Mouse (Mus musculus) urinary bladder, postnatal 36 days (tissue): Measurements from ENCODE around the gene Ier3.

Experiments
- DNase-seq, 2 experiments: peaks; one replicate each; pipeline ENCODE4 v3.0.0; 2022; ENCODE audit warnings: low spot score in 2 of 2, mixed read lengths in 1 of 2

The Ier3 gene

DNA sequence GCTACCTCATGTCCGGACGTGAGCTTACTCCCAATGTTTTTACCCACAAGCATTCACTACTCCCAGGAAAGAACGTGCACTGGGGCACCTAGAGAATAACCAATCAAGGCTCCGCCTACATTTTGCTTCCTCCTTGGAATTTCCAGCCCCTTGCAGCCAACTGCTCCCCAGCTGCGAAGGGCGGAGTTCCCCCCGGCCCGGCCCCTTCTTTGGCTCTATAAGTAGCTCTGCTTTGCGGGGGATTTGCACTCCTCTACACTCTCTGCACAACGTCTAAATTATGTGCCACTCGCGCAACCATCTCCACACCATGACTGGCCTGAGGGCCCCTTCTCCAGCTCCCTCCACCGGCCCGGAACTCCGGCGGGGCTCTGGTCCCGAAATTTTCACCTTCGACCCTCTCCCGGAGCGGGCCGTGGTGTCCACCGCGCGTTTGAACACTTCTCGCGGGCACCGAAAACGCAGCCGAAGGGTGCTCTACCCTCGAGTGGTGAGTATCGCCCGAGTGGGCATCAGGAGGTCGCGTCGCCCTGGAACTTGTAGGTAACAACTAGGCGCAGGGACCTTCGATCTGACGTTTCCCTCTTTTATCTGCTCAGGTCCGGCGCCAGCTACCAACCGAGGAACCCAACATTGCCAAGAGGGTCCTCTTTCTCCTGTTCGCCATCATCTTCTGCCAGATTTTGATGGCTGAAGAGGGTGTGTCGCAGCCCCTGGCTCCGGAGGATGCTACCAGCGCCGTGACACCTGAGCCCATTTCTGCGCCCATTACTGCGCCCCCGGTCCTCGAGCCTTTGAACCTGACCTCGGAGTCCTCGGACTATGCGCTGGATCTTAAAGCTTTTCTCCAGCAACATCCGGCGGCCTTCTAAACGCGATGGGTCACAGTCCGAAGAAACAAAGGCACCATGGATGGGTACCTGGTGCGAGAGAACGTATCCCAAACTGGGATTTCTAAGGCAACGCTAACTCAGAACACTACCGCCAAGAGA, at the start of gene Ier3:
Ier3 (plus strand) TSS at position 246 of the 992 bp plus-strand sequence.
- DNase-seq = peak; percentile 90 to 91

DNA sequence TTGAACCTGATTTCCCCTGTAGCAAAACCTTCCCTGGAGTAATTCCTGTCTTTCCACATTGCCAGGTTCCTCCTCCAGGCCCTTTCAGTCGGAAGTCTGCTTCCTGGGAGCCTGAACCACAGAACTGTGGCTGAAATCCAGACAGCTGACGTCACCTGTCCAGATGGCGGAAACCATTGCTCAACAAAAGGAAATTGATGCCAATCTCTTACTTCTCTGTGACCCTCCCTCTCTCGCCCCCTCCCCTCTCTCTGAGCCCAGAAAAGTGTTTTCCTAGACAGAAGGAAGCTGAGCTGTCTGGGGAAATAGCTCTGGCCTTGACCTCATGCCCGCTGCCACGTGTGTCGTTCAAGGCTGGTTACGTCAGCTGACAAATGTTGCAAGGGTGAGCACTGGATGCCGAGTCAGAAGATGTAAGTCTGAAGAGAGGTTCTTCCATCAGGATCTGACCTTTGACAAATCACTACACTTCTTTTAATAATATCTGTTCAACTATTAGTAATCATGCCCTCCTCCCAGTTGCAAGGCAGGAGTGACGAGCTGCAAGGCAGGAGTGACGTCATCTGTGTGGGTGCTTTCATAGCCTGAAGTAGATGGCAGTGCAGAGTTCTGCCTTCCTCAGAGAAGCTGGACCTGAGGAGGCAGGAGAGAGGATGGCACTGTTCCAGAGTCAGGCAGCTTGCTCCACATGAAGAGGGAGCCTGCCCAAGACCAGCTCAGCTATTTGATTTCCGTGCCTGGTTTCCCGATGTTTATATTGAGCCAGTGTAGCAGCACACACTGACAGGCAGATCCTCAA, 44.5 kb upstream of the Ier3 start:
- DNase-seq = peak; percentile 55 to 80

DNA sequence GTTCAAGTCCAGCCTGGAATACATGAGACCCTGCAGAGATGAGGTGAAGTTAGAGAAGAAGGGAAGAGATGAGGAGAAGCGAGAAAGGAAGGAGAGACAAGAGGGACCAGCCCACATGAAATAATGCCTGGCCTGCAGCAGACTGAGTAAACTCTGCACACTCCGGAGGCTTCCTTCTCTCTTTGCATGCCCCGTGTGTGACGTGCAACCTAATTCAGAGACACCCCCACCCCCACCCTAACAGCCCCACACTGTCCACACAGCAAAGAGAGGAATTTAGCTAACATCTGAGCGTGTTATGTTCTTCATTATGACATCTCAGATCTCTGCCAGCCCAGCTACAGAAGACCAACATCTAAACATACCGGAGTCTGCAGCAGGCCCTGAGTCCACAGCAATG, 42.5 kb upstream of the Ier3 start:
- DNase-seq = no peak

DNA sequence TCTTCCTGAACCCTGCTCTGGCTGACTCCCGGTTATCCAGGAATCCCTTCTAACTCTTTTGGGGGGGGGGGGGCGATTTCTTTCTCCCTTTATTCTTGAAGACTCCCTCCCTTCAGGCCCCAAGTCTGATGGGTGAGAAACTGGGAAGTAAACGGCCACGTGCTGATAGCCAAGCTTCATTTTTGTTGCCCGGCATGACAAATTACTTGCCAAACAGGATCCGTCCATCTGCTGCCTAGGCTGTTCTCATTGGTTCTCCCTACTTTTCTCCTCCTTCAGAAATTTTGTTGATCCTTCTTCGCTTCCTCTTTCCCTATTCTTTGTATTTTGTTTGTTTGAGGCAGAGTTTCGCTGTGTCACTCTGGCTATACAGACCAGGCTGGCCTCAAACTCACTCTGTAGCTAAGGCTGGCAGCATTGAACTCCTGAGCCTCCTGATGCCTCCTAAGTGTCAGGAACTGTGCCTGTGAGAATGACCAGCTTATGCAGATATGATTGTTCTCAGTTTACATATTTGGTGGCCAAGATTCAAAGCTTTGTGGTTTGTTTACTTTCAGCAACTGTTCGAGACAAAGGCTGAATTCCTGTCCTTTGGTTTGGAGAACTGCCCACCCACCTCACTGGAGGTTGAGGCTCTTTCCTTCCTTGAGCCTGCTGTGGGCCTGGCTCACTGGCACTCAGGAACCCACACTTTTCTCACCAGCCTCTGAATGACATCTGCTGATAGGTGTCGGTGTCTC, 41.8 kb upstream of the Ier3 start:
- no peak for DNase-seq

DNA sequence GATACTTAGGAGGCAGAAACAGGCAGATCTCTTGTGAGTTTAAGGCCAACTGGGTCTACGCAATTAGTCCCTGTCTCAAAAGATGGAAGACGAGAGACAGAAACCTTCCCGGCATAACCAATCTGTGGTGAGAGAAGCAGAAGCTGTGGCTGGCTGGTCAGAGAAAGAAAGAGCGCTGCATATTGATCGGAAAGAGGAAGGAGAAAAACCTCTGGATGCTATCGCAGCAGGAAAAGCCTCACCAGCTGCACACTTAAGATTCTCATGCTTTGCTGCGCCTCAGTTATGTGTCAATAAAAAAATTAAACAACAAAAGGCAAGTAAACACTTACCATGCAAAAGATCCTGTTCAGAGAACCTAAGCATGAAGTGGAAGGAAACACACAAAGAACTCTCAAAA, 41.1 kb upstream of the Ier3 start:
- DNase-seq = no peak

DNA sequence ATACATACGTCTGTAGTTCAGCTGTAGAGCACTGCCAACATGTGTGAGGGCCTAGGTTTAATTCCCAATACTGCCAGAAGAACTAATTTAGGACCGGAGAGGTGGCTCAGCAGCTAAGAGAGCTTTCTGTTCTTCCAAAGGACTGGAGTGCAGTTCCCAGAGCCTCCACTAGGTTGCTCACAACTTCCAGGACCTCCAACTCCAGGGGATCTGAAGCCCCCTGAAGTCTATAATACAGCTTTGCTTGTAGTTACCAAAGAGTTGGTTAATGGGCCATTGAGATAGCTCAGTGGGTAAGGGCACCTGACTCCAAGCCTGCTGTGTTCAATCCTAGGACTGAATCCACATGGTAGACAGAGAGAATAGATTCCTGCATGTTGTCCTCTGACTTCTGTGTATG, 39.1 kb upstream of the Ier3 start:
- DNase-seq = no peak

DNA sequence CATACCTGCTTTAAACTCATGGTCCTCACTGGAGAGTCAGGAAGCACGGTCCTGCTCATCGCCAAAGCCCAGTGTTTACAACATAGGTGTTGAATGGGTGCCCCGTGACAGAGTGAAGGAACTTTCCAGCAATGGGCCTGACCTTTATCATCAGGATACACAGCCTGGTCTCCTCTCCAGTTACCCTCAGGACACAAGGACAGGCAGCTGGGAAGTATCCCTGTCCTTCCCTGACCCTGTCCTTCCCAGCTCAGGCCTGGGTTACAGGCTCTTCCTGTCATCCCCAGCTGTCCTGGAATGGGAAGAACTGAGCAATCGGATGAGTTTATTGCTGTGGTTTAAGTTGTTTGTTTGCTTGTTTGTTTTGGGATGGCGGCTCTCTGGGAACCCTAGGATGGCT, 38.6 kb upstream of the Ier3 start:
- DNase-seq = no peak

DNA sequence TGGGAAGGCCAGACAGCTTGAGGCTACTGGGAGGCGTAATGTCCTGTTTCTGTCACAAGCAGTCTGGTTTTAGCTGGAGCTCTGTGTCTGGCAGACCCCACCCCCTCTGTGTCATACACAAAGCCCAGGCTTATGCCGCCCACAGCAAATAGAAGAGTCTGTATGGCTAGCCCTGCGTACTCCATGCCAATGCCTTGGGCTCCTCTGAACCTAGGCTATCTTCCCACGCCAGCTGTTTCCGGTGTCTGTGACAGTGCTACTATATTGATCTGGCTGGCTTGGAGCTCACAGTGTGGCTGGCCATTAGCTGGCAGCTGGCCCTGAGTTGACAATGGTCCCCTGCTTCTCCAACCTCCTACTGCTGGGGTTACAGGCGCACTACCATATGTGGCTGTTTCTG, 37.5 kb upstream of the Ier3 start:
- DNase-seq = no peak

DNA sequence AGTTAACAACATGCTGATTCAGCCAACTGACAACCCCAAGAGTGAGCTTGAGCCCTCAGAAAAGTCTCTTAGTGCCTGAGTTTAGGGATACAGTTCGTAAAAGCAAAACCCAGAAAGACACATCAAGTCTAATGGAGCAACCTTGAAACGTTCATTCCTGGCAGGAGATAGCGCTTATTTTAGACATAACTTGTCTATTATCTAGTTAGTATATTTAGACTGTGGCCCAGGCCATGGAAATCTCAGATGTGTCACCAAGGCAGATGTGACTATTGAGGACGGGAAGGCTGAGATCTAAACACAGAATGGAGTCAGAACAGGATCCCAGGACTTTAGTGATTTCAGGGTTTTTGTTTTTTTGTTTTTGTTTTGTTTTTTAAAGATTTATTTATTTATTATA, 36.3 kb upstream of the Ier3 start:
- DNase-seq = no peak

DNA sequence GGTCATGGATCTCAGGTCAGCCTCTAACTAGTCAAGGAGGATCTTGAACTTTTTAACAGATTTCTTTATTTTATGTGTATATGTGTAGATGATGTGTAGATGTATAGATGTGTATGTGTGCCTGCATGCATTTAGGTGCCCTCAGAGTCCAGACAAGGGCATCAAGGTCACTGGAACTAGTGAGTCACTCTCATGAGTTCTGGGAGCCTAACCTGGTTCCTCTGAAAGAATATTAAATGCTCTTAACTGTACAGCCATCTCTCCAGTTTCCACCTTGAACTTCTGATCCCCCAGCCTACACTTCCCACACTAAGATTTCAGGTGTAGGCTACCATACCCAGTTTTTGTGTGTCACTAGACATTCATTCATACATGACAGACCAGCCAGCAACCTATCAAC, 34.0 kb upstream of the Ier3 start:
- DNase-seq = no peak

DNA sequence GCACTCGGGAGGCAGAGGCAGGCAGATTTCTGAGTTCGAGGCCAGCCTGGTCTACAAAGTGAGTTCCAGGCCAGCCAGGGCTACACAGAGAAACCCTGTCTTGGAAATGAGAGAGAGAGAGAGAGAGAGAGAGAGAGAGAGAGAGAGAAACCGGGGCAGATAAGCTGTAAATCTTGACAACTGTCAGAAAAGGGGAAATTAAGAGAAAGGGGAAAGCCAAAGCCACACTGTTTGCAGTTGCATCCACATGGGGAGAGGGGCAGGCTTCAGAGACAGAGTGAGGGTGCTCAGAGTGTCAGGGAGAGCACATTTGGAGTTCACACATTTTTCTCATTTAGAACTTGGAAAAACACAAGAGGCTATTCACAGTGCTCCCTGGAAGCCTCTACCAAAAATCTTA, 33.5 kb upstream of the Ier3 start:
- DNase-seq = no peak

DNA sequence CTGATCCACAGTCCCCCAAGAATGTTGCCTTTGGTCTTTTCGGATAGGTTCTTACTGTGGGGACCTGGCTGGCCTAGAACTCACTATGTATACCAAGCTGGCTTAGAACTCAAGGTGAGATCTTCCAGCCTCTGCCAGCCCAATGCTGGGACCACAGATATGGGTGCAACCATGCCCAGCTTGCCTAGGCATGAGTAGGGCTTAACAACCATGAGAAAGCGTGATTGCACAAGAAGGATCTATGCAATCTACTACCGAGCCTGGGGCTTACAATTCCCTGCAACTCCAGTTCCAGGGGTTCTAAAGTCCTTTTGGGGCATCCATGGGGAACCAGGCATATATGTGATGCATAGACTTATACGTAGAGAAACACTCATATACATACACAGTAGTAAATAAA, 30.6 kb upstream of the Ier3 start:
- no peak for DNase-seq

DNA sequence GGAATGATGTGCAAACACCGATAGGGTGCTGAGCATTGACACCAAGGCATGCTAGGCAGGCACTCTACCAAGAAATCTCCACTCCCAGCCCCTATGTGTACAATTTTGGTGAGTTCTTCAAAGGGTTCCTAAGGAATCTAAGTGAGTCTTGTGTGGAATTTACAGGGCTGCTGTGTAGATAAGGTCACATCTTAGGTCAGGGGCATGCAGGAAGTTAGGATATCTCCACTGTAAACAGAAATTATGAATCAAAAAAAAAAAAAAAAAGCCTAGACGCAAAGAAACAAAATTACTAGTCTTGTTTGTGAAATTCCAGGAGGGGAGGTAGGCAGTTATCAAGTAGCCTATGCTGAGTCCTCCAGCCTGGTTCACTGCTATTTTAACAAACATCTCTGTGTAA, 28.6 kb upstream of the Ier3 start:
- no peak for DNase-seq

DNA sequence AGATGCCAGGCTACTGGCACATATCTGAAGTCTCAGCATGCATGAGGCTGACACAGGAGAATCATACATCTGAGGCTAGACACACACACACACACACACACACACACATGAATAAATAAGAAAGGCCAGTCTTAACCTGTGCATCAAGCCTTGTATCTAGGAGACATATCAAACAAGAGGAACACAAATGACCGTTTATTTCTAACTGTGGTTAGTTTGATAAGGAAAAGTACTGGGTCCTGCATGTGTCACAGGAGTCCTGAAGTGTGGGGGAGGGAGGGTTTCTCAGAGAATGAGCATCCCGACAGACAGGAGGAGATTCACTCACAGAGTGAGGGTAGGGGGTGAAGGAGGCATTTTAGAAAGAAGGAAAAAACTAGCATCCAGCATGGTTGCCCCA, 26.4 kb upstream of the Ier3 start:
- no peak for DNase-seq

DNA sequence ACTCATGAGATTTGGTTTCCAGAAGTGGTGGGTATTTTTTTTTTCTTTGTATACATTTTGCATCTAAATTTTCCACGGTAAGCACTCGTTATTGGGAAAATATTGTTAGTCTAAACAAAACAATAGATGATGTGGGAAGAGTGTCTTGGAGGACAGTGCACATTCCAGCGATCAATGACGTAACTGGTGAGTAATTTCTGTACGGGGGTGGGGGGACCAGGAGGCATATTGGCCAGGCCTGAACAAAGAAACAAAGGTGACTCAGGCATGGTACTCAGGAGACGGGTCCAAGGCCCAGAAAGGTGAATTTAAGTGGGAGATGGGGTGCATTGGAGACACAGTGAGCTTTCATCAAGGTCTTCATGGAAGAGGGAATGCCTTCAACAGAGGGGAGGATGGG, 25.8 kb upstream of the Ier3 start:
- no peak for DNase-seq

DNA sequence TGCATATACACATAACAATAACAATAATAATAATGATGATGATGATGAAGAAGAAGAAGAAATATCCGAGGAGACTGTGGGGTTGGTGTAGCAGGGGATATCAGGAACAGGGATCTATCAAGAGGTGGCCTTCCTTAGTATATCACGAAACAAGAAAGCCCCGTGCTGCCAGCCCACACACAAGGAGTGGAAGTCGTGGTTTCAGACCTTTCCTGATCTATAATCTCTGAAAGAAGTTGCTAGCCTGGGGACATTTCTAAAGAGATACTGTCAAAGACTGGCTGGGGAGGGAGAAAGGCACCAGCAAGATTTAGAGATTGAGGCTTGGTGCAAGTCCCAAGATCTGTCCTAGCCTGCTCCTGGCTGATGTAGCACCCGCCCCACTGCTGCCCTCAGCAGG, 24.6 kb upstream of the Ier3 start:
- no peak for DNase-seq

DNA sequence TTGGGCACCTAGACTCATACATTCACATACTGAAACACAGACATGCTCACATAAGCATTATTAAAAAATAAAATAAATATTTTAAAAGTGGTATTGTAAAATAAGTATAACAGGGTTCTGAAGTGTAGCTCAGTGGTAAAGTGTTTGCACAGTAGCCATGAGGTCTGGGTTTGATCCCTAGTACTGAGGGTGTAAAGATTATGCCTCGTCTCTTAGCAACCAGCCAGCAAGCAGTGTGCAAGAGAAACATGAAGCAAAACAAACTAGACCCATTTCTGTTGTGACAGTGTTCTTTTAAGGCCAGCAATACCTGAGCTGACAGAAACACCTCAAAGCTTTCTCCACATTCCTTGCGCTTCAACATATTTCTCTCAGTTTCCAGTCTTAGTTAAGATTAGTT, 20.6 kb upstream of the Ier3 start:
- DNase-seq = no peak

DNA sequence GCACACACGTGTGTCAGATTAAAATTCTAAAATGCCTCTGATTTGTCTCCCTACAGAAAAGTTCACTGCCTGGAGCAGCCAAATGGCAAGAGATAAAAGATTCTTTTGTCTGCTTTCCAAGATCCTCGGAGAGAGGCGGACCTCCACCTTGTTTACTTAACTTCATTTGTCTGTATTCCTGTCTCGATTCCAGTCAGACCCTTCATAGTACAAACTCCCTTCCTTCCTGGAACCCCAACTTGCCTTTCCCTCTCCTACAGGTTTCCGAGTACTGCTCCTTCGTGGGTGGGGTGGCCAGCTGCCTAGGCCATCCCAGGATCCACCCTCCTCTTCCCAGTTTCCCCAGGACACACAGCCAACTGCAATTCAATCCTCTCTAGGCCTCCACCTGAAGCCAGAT, 18.5 kb upstream of the Ier3 start:
- DNase-seq = no peak

DNA sequence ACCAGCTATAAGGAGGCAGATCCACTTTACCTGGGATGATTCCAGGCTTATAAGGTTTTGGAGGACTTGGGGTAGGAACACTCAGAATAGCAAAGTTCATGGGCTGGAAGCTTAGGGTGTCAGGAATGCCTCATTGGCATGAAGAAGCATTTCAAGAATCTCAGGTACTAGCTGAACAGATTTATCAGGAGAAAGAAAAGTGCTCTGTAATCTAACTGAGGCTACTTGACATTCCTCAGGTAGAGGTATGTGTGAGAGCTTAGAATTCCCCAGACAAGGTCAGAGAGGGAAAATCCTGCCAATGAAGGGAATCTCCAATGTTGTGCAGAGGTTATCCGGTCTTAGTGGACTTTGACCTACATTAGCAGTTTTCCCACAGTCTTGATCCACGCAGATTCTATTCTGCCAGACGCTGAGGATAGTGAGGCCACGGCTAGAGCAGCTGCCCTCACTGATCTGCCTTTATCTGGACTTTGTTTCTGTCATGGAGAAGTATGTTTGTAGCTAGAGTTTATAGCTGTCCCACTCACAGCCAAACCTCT, 17.6 kb upstream of the Ier3 start:
- DNase-seq = no peak

DNA sequence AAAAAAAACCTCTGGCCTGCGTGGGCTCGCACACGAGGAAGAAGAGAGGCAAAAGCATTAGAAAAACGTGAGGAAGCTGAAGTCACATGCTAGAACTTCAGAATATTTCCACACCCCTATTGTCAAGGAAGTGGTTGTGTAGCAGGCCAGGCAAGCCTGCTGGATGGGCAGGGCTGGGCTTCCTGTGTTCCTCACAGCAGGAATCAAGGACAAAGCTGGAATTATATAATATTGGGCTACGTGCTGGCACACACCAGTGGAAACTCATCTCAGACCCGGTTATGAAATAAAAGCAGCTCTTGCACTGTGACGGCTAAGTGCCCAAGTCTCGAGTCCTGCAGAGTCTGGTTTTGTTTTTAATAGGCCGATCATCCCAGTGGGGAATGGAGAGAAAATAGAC, 13.4 kb upstream of the Ier3 start:
- DNase-seq = peak in 1 of 2 experiments; percentile 63

DNA sequence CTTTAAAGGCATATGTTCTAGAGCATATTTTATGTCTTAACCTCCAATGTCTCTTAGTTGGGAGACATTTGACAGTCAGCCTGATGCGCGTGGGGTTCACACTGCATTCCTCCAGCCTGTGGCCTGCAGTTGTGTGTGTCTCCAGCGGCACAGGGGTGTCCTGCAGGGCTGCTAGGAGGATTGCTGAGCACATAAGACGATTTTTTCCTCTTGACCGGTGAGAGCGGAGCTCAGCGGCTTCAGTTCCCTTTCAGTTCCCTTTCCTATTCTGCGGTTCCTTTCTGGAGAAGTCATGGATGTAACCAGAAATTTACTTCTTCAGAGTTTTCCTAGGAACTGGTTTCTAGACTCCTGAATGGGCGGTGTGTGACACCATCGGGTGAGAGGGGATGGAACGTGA, 12.1 kb upstream of the Ier3 start:
- no peak for DNase-seq
